Mouse (Mus musculus): ENCODE results near the gene Eif2b3. TPM values are rescaled to one million over a fixed set of nuclear protein-coding genes. Genes with fewer than 3 reads are reported as not detected.

Eif2b3 gene
- polyA plus RNA-seq (2012; rRNA removed) = 0.86 and 1.5 TPM in 2 replicates

GRCm38 (mm10) chr4:117019206-117020134 is at the start of gene Eif2b3:
Gene Eif2b3 (plus strand): TSS chr4:117019402.
- H3K27ac ChIP-seq (ENCODE audit: insufficient read depth, low read depth, low read length) = no peak within 1 kb of the TSS
- H3K4me1 ChIP-seq (ENCODE audit: control insufficient read depth, insufficient read depth, insufficient read length, low read length) = no peaks in the 10 kb centered on the region
- H3K27me3 ChIP-seq (ENCODE audit: control insufficient read depth, insufficient read depth, low read length) = no peaks in the 10 kb centered on the region
- peaks cover 7% of the 10 kb centered on the region; the same call in 1 of the 2 replicates for H3K36me3 ChIP-seq (ENCODE audit: control insufficient read depth, insufficient read depth, low read length)
- H3K4me3 ChIP-seq (ENCODE audit: low read depth, low read length) = peak within 1 kb of the TSS; percentile 84
- peak; percentile 69 for TF ChIP-seq POLR2A (IDR thresholded peaks at IDR 0.05; ENCODE audit: low read depth, low read length)
- no peak for TF ChIP-seq CTCF (IDR thresholded peaks at IDR 0.05; ENCODE audit: extremely low read depth, insufficient read length, insufficient replicate concordance, low read depth, low read length)
- under 1% methylated on average over 61 of the region's 61 CpGs for WGBS

GRCm38 (mm10) chr4:116976503-116976902 is 42.7 kb upstream of the Eif2b3 start:
- TF ChIP-seq CTCF (IDR thresholded peaks at IDR 0.05; ENCODE audit: extremely low read depth, insufficient read length, insufficient replicate concordance, low read depth, low read length) (no peak), POLR2A (IDR thresholded peaks at IDR 0.05; ENCODE audit: low read depth, low read length) (no peak)
- 59% methylated on average over 2 of the region's 2 CpGs for WGBS
- H3K4me3 ChIP-seq (ENCODE audit: low read depth, low read length) = no peak overlapping the region
- H3K4me1 ChIP-seq (ENCODE audit: control insufficient read depth, insufficient read depth, insufficient read length, low read length) = no peaks in the 10 kb centered on the region
- no peak overlapping the region for H3K27ac ChIP-seq (ENCODE audit: insufficient read depth, low read depth, low read length)
- H3K27me3 ChIP-seq (ENCODE audit: control insufficient read depth, insufficient read depth, low read length) = no peaks in the 10 kb centered on the region
- H3K36me3 ChIP-seq (ENCODE audit: control insufficient read depth, insufficient read depth, low read length) = peaks cover 26% of the 10 kb centered on the region

- TF ChIP-seq POLR2A (IDR thresholded peaks at IDR 0.05; ENCODE audit: low read depth, low read length) (no peak), CTCF (IDR thresholded peaks at IDR 0.05; ENCODE audit: extremely low read depth, insufficient read length, insufficient replicate concordance, low read depth, low read length) (no peak)
- WGBS = 78% methylated on average over 7 of the region's 7 CpGs
- Histone ChIP-seq H3K27me3 (ENCODE audit: control insufficient read depth, insufficient read depth, low read length) (no peaks in the 10 kb centered on the region), H3K4me1 (ENCODE audit: control insufficient read depth, insufficient read depth, insufficient read length, low read length) (no peaks in the 10 kb centered on the region), H3K27ac (ENCODE audit: insufficient read depth, low read depth, low read length) (no peak overlapping the region), H3K4me3 (ENCODE audit: low read depth, low read length) (no peak overlapping the region), H3K36me3 (ENCODE audit: control insufficient read depth, insufficient read depth, low read length) (peaks cover 13% of the 10 kb centered on the region)
These were observed 33.5 kb upstream of the Eif2b3 start for GRCm38 (mm10) chr4:116985681-116986080.

- WGBS = 58% methylated on average over 17 of the region's 17 CpGs
- Histone ChIP-seq H3K36me3 (ENCODE audit: control insufficient read depth, insufficient read depth, low read length) (peaks cover 11% of the 10 kb centered on the region), H3K4me1 (ENCODE audit: control insufficient read depth, insufficient read depth, insufficient read length, low read length) (no peaks in the 10 kb centered on the region), H3K27me3 (ENCODE audit: control insufficient read depth, insufficient read depth, low read length) (no peaks in the 10 kb centered on the region), H3K27ac (ENCODE audit: insufficient read depth, low read depth, low read length) (no peak overlapping the region), H3K4me3 (ENCODE audit: low read depth, low read length) (no peak overlapping the region)
- TF ChIP-seq CTCF (IDR thresholded peaks at IDR 0.05; ENCODE audit: extremely low read depth, insufficient read length, insufficient replicate concordance, low read depth, low read length) = peak; percentile 61; the same call in 1 of the 2 replicates
- TF ChIP-seq POLR2A (IDR thresholded peaks at IDR 0.05; ENCODE audit: low read depth, low read length) = no peak
These were observed 32.6 kb upstream of the Eif2b3 start for GRCm38 (mm10) chr4:116986400-116987121.

- WGBS = 61% methylated on average over 5 of the region's 5 CpGs
- Histone ChIP-seq H3K4me1 (ENCODE audit: control insufficient read depth, insufficient read depth, insufficient read length, low read length) (no peaks in the 10 kb centered on the region), H3K27me3 (ENCODE audit: control insufficient read depth, insufficient read depth, low read length) (no peaks in the 10 kb centered on the region), H3K4me3 (ENCODE audit: low read depth, low read length) (no peak overlapping the region), H3K27ac (ENCODE audit: insufficient read depth, low read depth, low read length) (no peak overlapping the region), H3K36me3 (ENCODE audit: control insufficient read depth, insufficient read depth, low read length) (peaks cover 11% of the 10 kb centered on the region)
- TF ChIP-seq CTCF (IDR thresholded peaks at IDR 0.05; ENCODE audit: extremely low read depth, insufficient read length, insufficient replicate concordance, low read depth, low read length) (no peak), POLR2A (IDR thresholded peaks at IDR 0.05; ENCODE audit: low read depth, low read length) (no peak)
These were observed 32.1 kb upstream of the Eif2b3 start for GRCm38 (mm10) chr4:116987122-116987456.

GRCm38 (mm10) chr4:116989731-116990130 is 29.5 kb upstream of the Eif2b3 start:
- Histone ChIP-seq H3K27ac (ENCODE audit: insufficient read depth, low read depth, low read length) (no peak overlapping the region), H3K36me3 (ENCODE audit: control insufficient read depth, insufficient read depth, low read length) (peaks cover 8% of the 10 kb centered on the region), H3K4me3 (ENCODE audit: low read depth, low read length) (no peak overlapping the region), H3K27me3 (ENCODE audit: control insufficient read depth, insufficient read depth, low read length) (no peaks in the 10 kb centered on the region), H3K4me1 (ENCODE audit: control insufficient read depth, insufficient read depth, insufficient read length, low read length) (peaks cover 5% of the 10 kb centered on the region)
- 79% methylated on average over 6 of the region's 6 CpGs for WGBS
- TF ChIP-seq POLR2A (IDR thresholded peaks at IDR 0.05; ENCODE audit: low read depth, low read length) (no peak), CTCF (IDR thresholded peaks at IDR 0.05; ENCODE audit: extremely low read depth, insufficient read length, insufficient replicate concordance, low read depth, low read length) (no peak)

GRCm38 (mm10) chr4:116991366-116991765 is 27.8 kb upstream of the Eif2b3 start:
- H3K4me3 ChIP-seq (ENCODE audit: low read depth, low read length) = no peak overlapping the region
- peaks cover 8% of the 10 kb centered on the region for H3K36me3 ChIP-seq (ENCODE audit: control insufficient read depth, insufficient read depth, low read length)
- H3K27ac ChIP-seq (ENCODE audit: insufficient read depth, low read depth, low read length) = no peak overlapping the region
- 8% methylated on average over 7 of the region's 7 CpGs for WGBS
- H3K4me1 ChIP-seq (ENCODE audit: control insufficient read depth, insufficient read depth, insufficient read length, low read length) = peaks cover 8% of the 10 kb centered on the region
- no peaks in the 10 kb centered on the region for H3K27me3 ChIP-seq (ENCODE audit: control insufficient read depth, insufficient read depth, low read length)
- TF ChIP-seq CTCF (IDR thresholded peaks at IDR 0.05; ENCODE audit: extremely low read depth, insufficient read length, insufficient replicate concordance, low read depth, low read length) (peak; percentile 81; the same call in 1 of the 2 replicates), POLR2A (IDR thresholded peaks at IDR 0.05; ENCODE audit: low read depth, low read length) (no peak)

All from small intestine, adult 2 months (tissue).